Mouse (Mus musculus) MEL (cell line): ENCODE data around the gene Lsamp. TPM values are rescaled to one million over a fixed set of nuclear protein-coding genes. Genes with fewer than 3 reads are reported as not detected.

Experiments
- DNase-seq: peaks from one replicate; pipeline ENCODE4 v3.0.0; 2011; ENCODE audit warnings: low read depth, low spot score
- H3K27ac ChIP-seq: 2 replicates; pipeline ENCODE4 v1.5.1; 2012; ENCODE audit warnings: low read depth, mild to moderate bottlenecking, control low read depth, low read length, moderate library complexity; ENCODE audit not compliant: control insufficient read depth
- H3K27me3 ChIP-seq, 2 experiments: fragments of 150-350 bp in 1 of 2; sonication (generic) in 1 of 2; 2 replicates each; pipeline ENCODE4 v1.6.1; 2012; ENCODE audit warnings: low read length in 2 of 2, mild to moderate bottlenecking in 2 of 2, improper control_type of control experiment in 1 of 2, moderate library complexity in 1 of 2; ENCODE audit not compliant: insufficient read depth in 2 of 2, control insufficient read depth in 1 of 2
- H3K36me3 ChIP-seq, 2 experiments: 2 replicates each; pipeline ENCODE4 v1.6.1; 2012 to 2014; ENCODE audit warnings: low read length in 2 of 2, improper control_type of control experiment in 1 of 2, inconsistent platforms in 1 of 2, mild to moderate bottlenecking in 1 of 2; ENCODE audit not compliant: insufficient read depth in 2 of 2, control insufficient read depth in 1 of 2
- H3K4me1 ChIP-seq, 2 experiments: fragments of 150-350 bp in 1 of 2; sonication (generic) in 1 of 2; 2 replicates each; pipeline ENCODE4 v1.6.1; 2012; ENCODE audit warnings: low read length in 2 of 2, improper control_type of control experiment in 1 of 2, mild to moderate bottlenecking in 1 of 2; ENCODE audit not compliant: insufficient read depth in 2 of 2, control insufficient read depth in 1 of 2
- H3K4me3 ChIP-seq, 2 experiments: fragments of 150-350 bp in 1 of 2; sonication (generic) in 1 of 2; 2 replicates each; pipeline ENCODE4 v1.5.1; 2012; ENCODE audit warnings: low read depth in 2 of 2, low read length in 2 of 2, mild to moderate bottlenecking in 2 of 2, moderate library complexity in 2 of 2, control low read depth in 1 of 2, improper control_type of control experiment in 1 of 2; ENCODE audit not compliant: control insufficient read depth in 1 of 2, insufficient read depth in 1 of 2
- H3K79me2 ChIP-seq: 2 replicates; pipeline ENCODE4 v1.6.1; 2012; ENCODE audit warnings: mild to moderate bottlenecking, low read length, moderate library complexity; ENCODE audit not compliant: control insufficient read depth, poor library complexity, insufficient read depth
- H3K9ac ChIP-seq: 2 replicates; pipeline ENCODE4 v1.6.1; 2012; ENCODE audit warnings: low read depth, mild to moderate bottlenecking, control low read depth, low read length, moderate library complexity; ENCODE audit not compliant: control insufficient read depth, poor library complexity, severe bottlenecking
- H3K9me3 ChIP-seq: fragments of 150-350 bp; sonication (generic); replicated peaks from 2 replicates; pipeline ENCODE4 v1.6.1; 2012; ENCODE audit warnings: mild to moderate bottlenecking, low read length, improper control_type of control experiment, moderate library complexity; ENCODE audit not compliant: insufficient read depth
- CHD1 ChIP-seq: IDR thresholded peaks from 2 replicates; pipeline ENCODE4 v1.6.1; 2012; ENCODE audit warnings: low read depth, mild to moderate bottlenecking, inconsistent platforms, low read length, improper control_type of control experiment
- EP300 ChIP-seq, 2 experiments: IDR thresholded peaks; 2 replicates each; pipeline ENCODE4 v1.6.1; 2011; ENCODE audit warnings: improper control_type of control experiment in 2 of 2, low read length in 2 of 2, low read depth in 1 of 2, mild to moderate bottlenecking in 1 of 2
- ETS1 ChIP-seq: IDR thresholded peaks from 2 replicates; pipeline ENCODE4 v1.6.1; 2012; ENCODE audit warnings: low read depth, mild to moderate bottlenecking, inconsistent platforms, low read length, improper control_type of control experiment, moderate library complexity
- MAX ChIP-seq: IDR thresholded peaks from 2 replicates; pipeline ENCODE4 v1.6.1; 2011; ENCODE audit warnings: low read length, improper control_type of control experiment
- MAZ ChIP-seq: IDR thresholded peaks from 2 replicates; pipeline ENCODE4 v1.6.1; 2012; ENCODE audit warnings: low read depth, mild to moderate bottlenecking, inconsistent platforms, low read length, improper control_type of control experiment
- MXI1 ChIP-seq: IDR thresholded peaks from 2 replicates; pipeline ENCODE4 v1.6.1; 2011; ENCODE audit warnings: mild to moderate bottlenecking, low read depth, low read length, improper control_type of control experiment
- MYB ChIP-seq: IDR thresholded peaks from 2 replicates; pipeline ENCODE4 v1.6.1; 2011; ENCODE audit warnings: mild to moderate bottlenecking, low read depth, low read length, improper control_type of control experiment
- NELFE ChIP-seq: IDR thresholded peaks from 2 replicates; pipeline ENCODE4 v1.6.1; 2011; ENCODE audit warnings: low read depth, low read length, improper control_type of control experiment
- POLR2A ChIP-seq, 2 experiments: IDR thresholded peaks; 2 replicates each; pipeline ENCODE4 v1.6.1; 2011 to 2012; ENCODE audit warnings: low read length in 2 of 2, mild to moderate bottlenecking in 2 of 2, control low read depth in 1 of 2, improper control_type of control experiment in 1 of 2, low read depth in 1 of 2, moderate library complexity in 1 of 2; ENCODE audit not compliant: control insufficient read depth in 1 of 2, insufficient read depth in 1 of 2, poor library complexity in 1 of 2
- POLR2AphosphoS2 ChIP-seq: IDR thresholded peaks from 2 replicates; pipeline ENCODE4 v1.6.1; 2011; ENCODE audit warnings: low read length, improper control_type of control experiment
- POLR2AphosphoS5 ChIP-seq: IDR thresholded peaks from 2 replicates; pipeline ENCODE4 v1.6.1; 2012; ENCODE audit warnings: low read depth, borderline replicate concordance, mild to moderate bottlenecking, inconsistent platforms, low read length, moderate library complexity, mixed read lengths
- RAD21 ChIP-seq: IDR thresholded peaks from 2 replicates; pipeline ENCODE4 v1.6.1; 2011; ENCODE audit warnings: mild to moderate bottlenecking, low read depth, low read length, improper control_type of control experiment
- RCOR1 ChIP-seq: IDR thresholded peaks from 2 replicates; pipeline ENCODE4 v1.6.1; 2012; ENCODE audit warnings: low read depth, mild to moderate bottlenecking, inconsistent platforms, low read length, improper control_type of control experiment
- SIN3A ChIP-seq: IDR thresholded peaks from 2 replicates; pipeline ENCODE4 v1.6.1; 2012; ENCODE audit warnings: low read length, improper control_type of control experiment, inconsistent platforms
- TAL1 ChIP-seq: IDR thresholded peaks from 2 replicates; pipeline ENCODE4 v1.6.1; 2012; ENCODE audit warnings: mild to moderate bottlenecking, inconsistent platforms, low read length, moderate library complexity, mixed read lengths
- TBP ChIP-seq: IDR thresholded peaks from 2 replicates; pipeline ENCODE4 v1.8.0; 2011; ENCODE audit warnings: low read depth, low read length, improper control_type of control experiment
- TCF12 ChIP-seq: IDR thresholded peaks from 2 replicates; pipeline ENCODE4 v1.6.1; 2014; ENCODE audit warnings: low read depth, mild to moderate bottlenecking, inconsistent platforms, low read length, improper control_type of control experiment, moderate library complexity
- USF2 ChIP-seq, 2 experiments: IDR thresholded peaks; 2 replicates each; pipeline ENCODE4 v1.6.1; 2011 to 2012; ENCODE audit warnings: improper control_type of control experiment in 2 of 2, low read length in 2 of 2, borderline replicate concordance in 1 of 2, inconsistent platforms in 1 of 2, low read depth in 1 of 2, mild to moderate bottlenecking in 1 of 2; ENCODE audit not compliant: insufficient read depth in 1 of 2
- ZC3H11A ChIP-seq: IDR thresholded peaks from 2 replicates; pipeline ENCODE4 v1.6.1; 2012; ENCODE audit warnings: low read depth, mild to moderate bottlenecking, inconsistent platforms, low read length, improper control_type of control experiment
- ZKSCAN1 ChIP-seq: IDR thresholded peaks from 2 replicates; pipeline ENCODE4 v1.6.1; 2012; ENCODE audit warnings: low read depth, mild to moderate bottlenecking, inconsistent platforms, low read length, improper control_type of control experiment, moderate library complexity
- ZMIZ1 ChIP-seq: IDR thresholded peaks from 2 replicates; pipeline ENCODE4 v1.6.1; 2012; ENCODE audit warnings: low read depth, mild to moderate bottlenecking, inconsistent platforms, low read length, improper control_type of control experiment, moderate library complexity
- polyA plus RNA-seq, 2 experiments: library from polyadenylated mRNA; stranded (reverse) in 1 of 2; unstranded in 1 of 2; fragments of >175 nt in 1 of 2; fragments of >200 nt in 1 of 2; gene quantifications; 2 replicates each; pipeline versions ENCODE4 v1.2.1 to v1.2.4; 2012; ENCODE audit warnings: low replicate concordance in 2 of 2, low read depth in 1 of 2; ENCODE audit not compliant: insufficient read length in 2 of 2, insufficient read depth in 1 of 2, missing spikeins in 1 of 2
- total RNA-seq: library from RNA; depleted of rRNA; stranded (reverse); fragments of 300-350 nt; gene quantifications from 2 replicates; pipeline ENCODE4 v1.2.3, GENCODE M21; 2012

Gene Lsamp
- total and polyA plus RNA-seq, 3 experiments = 0.42 TPM; not detected in 2

DNA sequence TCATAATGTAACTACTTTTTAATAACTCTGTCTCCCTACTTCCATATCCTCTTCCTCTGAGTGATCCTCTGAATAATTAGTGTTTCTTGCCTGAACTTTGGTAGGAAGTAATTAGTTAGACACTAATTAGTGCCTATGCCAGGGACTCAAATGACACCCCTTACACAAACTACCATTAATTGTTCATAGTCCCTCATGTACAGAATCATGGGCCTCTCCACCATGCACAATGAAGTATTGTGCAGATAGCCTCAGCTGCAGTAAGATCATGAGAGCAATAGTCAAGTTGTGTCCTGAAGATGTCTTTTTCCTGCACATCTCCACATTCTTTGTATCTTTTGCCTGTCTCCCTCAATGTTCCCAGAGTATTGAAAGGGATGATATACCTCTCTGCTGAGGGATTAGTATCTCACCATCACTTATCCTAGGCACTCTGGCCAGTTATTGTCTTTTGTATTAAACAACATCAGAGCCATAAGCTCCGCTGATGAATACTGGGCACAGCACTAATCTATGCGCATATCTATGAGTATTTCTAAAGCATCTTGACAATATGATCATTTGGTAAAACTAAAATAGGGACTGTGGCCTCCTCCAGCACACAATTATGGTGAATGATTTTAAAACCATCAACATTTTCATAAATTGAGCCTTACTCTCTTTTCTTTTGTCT is 1292.0 kb downstream of the Lsamp start (continued):
- TF ChIP-seq TBP (no peak), ZC3H11A (no peak), MXI1 (no peak), MAZ (no peak)
- TF ChIP-seq, all 39 proteins: peak for 0

DNA sequence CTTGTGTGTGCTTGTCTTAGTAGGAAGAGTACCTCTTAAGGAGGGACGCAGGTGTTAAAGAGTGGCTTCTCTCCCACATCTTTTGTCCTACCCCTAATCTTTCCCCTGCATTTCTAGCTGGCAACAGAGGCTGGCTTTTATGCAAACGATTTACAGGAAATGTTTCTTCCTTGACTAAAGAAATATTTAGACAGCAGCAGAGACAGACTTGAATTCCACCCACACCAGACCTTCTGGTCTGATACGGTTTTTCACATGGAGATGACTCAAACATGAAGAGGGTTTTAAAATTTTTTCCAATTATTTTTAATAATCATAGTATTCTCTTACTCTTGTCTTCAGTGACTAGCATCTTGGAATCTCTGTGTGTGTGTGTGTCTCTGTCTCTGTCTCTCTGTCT is 1333.8 kb downstream of the Lsamp start:
- no peaks in the 10 kb centered on the region for H3K36me3 ChIP-seq
- TF ChIP-seq RAD21 (no peak), POLR2A (IDR thresholded peaks at IDR 0.05; ENCODE audit: control insufficient read depth in 1 of 2, insufficient read depth in 1 of 2, low read depth in 1 of 2, low read length in 2 of 2, poor library complexity in 1 of 2) (no peak), ZKSCAN1 (no peak), USF2 (IDR thresholded peaks at IDR 0.05; ENCODE audit: borderline replicate concordance in 1 of 2, insufficient read depth in 1 of 2, low read depth in 1 of 2, low read length in 2 of 2) (no peak), RCOR1 (no peak)
- TF ChIP-seq, all 39 proteins: peak for 0

DNA sequence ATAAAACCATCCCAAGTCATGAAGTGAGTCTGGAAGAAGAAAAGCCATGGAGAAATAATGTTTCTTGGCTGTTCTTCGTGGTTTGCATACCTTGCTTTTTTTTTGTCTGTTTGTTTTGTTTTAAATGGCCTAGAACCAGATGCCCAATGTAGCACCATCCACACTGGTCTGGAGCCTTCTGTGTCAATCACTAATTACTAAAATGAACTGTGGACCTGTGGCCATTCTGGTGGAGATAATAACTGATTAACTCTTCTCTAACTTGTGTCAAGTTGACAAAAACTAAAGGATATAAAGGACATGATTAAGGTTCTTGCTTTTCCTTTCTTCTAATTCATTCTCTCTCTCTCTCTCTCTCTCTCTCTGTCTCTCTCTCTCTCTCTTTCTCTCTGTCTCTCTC is 1359.3 kb downstream of the Lsamp start:
- Histone ChIP-seq H3K9me3 (no peaks in the 10 kb centered on the region), H3K9ac (no peak overlapping the region), H3K4me1 (no peaks in the 10 kb centered on the region), H3K36me3 (no peaks in the 10 kb centered on the region), H3K27ac (no peak overlapping the region), H3K27me3 (no peaks in the 10 kb centered on the region), H3K4me3 (no peak overlapping the region), H3K79me2 (no peaks in the 10 kb centered on the region)
- TF ChIP-seq ZC3H11A = no peak
- no peak for TF ChIP-seq CHD1
- no peak for TF ChIP-seq ZKSCAN1
- TF ChIP-seq MAX = no peak
- no peak for TF ChIP-seq TAL1
- TF ChIP-seq ZMIZ1 = no peak
- no peak for TF ChIP-seq MYB
- TF ChIP-seq ETS1 = no peak
- no peak for TF ChIP-seq MXI1
- no peak for TF ChIP-seq SIN3A
- TF ChIP-seq EP300 (IDR thresholded peaks at IDR 0.05; ENCODE audit: low read depth in 1 of 2, low read length in 2 of 2) = no peak
- TF ChIP-seq POLR2AphosphoS5 = no peak
- TF ChIP-seq NELFE = no peak
- TF ChIP-seq TCF12 = no peak
- TF ChIP-seq RAD21 = no peak
- TF ChIP-seq MAZ = no peak
- TF ChIP-seq POLR2A (IDR thresholded peaks at IDR 0.05; ENCODE audit: control insufficient read depth in 1 of 2, insufficient read depth in 1 of 2, low read depth in 1 of 2, low read length in 2 of 2, poor library complexity in 1 of 2) = no peak
- TF ChIP-seq POLR2AphosphoS2 = no peak
- DNase-seq = no peak

More for the DNA sequence above, 1333.8 kb downstream of the Lsamp start:
- no peak for DNase-seq
- no peak overlapping the region for H3K4me3 ChIP-seq
- H3K79me2 ChIP-seq = no peaks in the 10 kb centered on the region
- no peaks in the 10 kb centered on the region for H3K4me1 ChIP-seq
- H3K27ac ChIP-seq = no peak overlapping the region
- no peaks in the 10 kb centered on the region for H3K27me3 ChIP-seq
- no peaks in the 10 kb centered on the region for H3K9me3 ChIP-seq
- no peak overlapping the region for H3K9ac ChIP-seq
